Comparison of ENCODE assay signal across 21 mouse cellular contexts in the genomic region with DNA sequence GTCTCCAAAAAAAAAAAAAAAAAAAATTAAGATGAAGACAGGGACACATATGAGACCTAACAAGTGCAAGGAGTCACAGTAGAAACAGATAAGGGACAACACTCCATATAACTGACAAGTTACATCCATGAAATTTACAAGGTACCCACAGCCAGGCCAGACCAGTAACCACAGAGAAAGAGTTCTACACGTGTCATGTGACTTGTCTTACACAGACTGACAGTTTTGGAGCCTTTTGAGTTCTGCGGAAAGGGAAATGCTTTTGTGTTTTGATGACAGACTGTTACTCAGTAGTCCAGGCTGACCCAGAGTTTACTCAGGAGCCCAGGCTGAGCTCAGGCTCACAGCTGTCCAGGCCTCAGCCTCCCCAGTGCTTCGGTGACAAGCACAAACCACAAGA. TPM values are rescaled to one million over a fixed set of nuclear protein-coding genes. Genes with fewer than 3 reads are reported as not detected.
"Had no signal": no experiment of that assay in that cellular context is flagged by ENCODE, and none has a peak within 500 bp of the region (broad histone marks: within the 10 kb centered on the region; RNA-seq: fewer than 3 reads in every experiment).

No protein-coding gene starts in this region.

- H3K9ac ChIP-seq: liver, embryonic 13.5 days; liver, embryonic 15.5 days; liver, postnatal 0 days; lung, embryonic 15.5 days; midbrain, embryonic 13.5 days; midbrain, embryonic 15.5 days; neural tube, embryonic 12.5 days; stomach, embryonic 15.5 days had no signal

- H3K4me3 ChIP-seq: liver, embryonic 13.5 days; liver, embryonic 15.5 days; neural tube, embryonic 12.5 days had no signal

- H3K9me3 ChIP-seq: liver, embryonic 13.5 days; liver, embryonic 15.5 days; lung, embryonic 15.5 days; midbrain, embryonic 13.5 days; midbrain, embryonic 15.5 days; neural tube, embryonic 12.5 days; stomach, embryonic 15.5 days had no signal

- H3K36me3 ChIP-seq: liver, embryonic 13.5 days; liver, embryonic 15.5 days; lung, embryonic 15.5 days; midbrain, embryonic 13.5 days; midbrain, embryonic 15.5 days; neural tube, embryonic 12.5 days; stomach, embryonic 15.5 days had no signal

- H3K27ac ChIP-seq: liver, embryonic 13.5 days; liver, embryonic 15.5 days; macrophage; midbrain, embryonic 13.5 days; midbrain, embryonic 15.5 days; neural tube, embryonic 12.5 days; stomach, embryonic 15.5 days; stomach, postnatal 0 days had no signal

RNA-seq across cellular contexts. Expression of a gene that starts 1.3 kb away (rescaled TPM):
- total RNA-seq: megakaryocyte progenitor cell, adult 5-6 weeks; monocyte, adult 5-6 weeks; neutrophil, adult 5-6 weeks had no signal
- polyA plus RNA-seq: macrophage had no signal

RNA-seq across cellular contexts. Expression of a gene that starts 11.2 kb away (rescaled TPM):
- total RNA-seq: midbrain, postnatal 0 days; monocyte, adult 5-6 weeks had no signal
- polyA plus RNA-seq: lung, embryonic 15.5 days; lung, postnatal 0 days; macrophage; midbrain, embryonic 13.5 days; midbrain, postnatal 0 days; neural tube, embryonic 12.5 days; spleen, adult 2 months; testis, adult 2 months; thymus, adult 2 months; urinary bladder, adult 2 months had no signal

RNA-seq across cellular contexts. Expression of a gene that starts 27.2 kb away (rescaled TPM):
- total RNA-seq: megakaryocyte progenitor cell, adult 5-6 weeks; midbrain, postnatal 0 days; monocyte, adult 5-6 weeks; neutrophil, adult 5-6 weeks had no signal
- polyA plus RNA-seq: lung, adult 2 months; lung, postnatal 0 days; macrophage; midbrain, embryonic 13.5 days; midbrain, embryonic 15.5 days; midbrain, postnatal 0 days; neural tube, embryonic 12.5 days; neural tube, embryonic 14.5 days; spleen, adult 2 months; stomach, postnatal 0 days; thymus, adult 2 months; urinary bladder, adult 2 months had no signal
